Mouse (Mus musculus) bone marrow macrophage, adult 2 months (primary cell): Measurements from ENCODE around the gene Cacnb1.

Experiments
- CTCF ChIP-seq: IDR thresholded peaks from 2 replicates; pipeline ENCODE4 v1.5.1; 2012; ENCODE audit warnings: low read depth, mild to moderate bottlenecking, low read length, moderate library complexity
- POLR2A ChIP-seq: IDR thresholded peaks from 2 replicates; pipeline ENCODE4 v1.6.1; 2012; ENCODE audit warnings: mild to moderate bottlenecking, low read depth, low read length, borderline replicate concordance

GRCm38 (mm10) chr11:97960907-97961306 lies 61.9 kb downstream of the Cacnb1 start:
- no peak for TF ChIP-seq CTCF
- no peak for TF ChIP-seq POLR2A
